Mouse (Mus musculus): Measurements from ENCODE around the gene Mmab.
A peak's percentile ranks its signal among the peaks of the same experiment; 100 is the strongest.

Gene Mmab

DNA sequence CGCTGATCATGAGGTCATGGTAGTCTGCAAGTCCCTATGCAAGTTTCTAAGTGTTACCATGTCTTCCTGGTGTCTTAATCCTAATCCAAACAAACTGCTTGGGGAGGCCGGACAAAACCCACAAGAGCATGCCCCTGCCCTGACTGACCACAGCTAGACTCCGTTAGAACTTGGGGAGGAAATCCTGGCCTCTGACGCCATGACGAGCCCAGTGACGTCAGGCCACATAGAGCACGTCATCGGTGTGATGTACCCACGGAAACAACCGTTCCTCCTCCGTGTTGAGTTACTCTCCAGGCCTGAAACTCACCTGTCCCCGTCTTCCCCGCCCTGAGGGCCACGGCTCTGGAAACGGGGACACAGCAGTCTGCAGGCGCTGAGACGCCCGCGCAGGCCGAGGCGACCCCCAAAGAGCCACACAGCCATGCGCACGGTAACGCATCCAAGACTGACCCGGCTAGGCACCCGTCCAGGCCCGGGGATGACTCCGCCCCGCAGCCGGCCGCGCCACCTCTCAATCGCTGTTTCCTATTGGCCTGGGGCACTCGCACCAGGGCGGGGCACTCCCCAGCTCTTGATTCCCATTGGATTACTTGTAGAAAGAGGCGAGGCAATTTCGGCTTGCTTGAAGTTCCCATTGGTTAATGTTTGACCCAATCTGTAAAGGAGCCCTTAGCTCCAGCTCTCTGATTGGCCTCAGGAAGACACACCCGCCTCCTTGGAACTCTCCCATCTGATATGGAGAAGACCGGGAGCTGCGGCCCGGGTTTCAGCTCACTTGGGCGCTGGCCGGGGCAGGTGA lies at the start of gene Mmab, which contains the start of gene Mvk:
Gene Mmab, minus strand, starts transcription at position 495 of the 802 bp plus-strand sequence.
Gene Mvk, plus strand, starts transcription at position 704 of the 802 bp plus-strand sequence.
- DNase-seq (ENCODE audit: low read depth, low spot score) = peak; percentile 98

DNA sequence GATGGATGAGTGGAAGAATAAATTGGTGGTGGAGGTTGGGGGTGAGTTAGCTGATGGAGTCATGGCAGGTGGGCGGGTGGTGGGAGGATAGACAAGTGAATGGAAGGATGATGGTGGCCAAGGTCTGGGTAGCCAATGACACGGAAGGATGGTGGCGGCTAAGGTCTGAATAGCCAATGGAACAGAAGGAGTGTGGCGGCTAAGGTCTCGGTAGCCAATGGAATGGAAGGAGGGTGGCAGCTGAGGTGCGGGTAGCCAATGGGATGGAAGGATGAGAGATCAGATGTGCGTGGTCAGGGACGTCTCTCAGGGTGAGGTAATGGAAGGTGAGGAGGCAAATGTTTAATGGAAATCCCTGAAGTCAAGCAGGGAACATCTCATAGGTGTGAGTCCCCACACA lies 46.4 kb upstream of the Mmab start:
- no peak for DNase-seq (ENCODE audit: low read depth, low spot score)

DNA sequence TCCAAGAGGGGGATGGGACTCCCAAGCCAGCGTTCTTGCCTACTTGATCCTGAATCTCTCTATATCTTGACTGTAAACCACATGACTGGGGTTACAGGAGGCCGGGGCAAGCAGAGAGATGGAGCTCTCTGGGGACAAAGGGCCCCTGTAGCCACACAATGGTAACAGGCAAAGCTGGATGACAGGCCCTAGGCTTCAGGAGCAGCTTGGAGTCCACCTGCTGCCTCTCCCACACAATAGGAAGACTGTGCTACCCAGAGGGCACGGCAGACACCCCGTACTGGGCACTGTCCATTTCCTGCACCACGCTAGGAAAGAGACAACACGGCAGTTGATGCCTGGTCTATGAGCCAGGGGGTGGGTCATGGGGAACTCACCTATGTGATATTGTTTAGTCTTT lies 45.7 kb upstream of the Mmab start:
- DNase-seq (ENCODE audit: low read depth, low spot score) = no peak

DNA sequence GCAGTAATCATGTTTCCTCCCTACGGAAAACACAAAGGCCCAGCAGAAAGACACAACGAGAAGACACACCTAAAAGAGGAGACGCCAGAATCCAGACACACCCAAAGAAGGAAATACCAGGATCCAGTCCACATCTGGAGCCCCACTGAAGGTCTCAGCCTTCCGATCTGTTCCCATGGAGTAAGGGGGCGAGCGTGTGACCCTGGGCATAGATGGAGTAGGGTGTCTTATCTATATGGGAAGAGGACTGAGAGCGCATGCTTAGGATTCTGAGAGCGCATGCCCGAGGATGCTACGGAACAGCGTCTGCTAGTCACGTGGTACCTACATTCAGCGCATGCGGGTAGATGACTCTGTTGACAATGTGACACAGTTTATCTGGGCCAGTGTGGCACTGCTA lies 41.8 kb upstream of the Mmab start:
- no peak for DNase-seq (ENCODE audit: low read depth, low spot score)

DNA sequence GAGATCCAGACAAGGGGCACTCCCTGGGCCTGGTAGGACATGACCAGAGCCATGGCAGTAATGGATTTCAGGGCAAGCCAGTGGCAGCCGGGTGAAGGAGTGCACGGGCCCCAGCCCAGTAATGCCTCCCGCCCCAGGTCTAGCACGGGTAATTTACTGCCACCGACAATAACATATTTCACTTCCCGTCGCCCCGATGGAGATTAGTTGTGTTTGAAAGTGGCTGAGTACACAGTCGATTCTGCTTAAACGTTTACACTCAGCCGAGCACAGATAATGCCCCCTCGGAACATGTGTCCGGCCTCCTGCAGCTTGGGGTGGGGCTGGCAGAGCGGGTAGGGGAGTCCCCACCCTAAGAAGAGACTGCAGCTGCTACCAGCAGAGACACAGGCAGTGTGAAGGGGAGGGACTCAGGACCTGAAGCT lies 38.7 kb upstream of the Mmab start:
- DNase-seq (ENCODE audit: low read depth, low spot score) = peak; percentile 66

DNA sequence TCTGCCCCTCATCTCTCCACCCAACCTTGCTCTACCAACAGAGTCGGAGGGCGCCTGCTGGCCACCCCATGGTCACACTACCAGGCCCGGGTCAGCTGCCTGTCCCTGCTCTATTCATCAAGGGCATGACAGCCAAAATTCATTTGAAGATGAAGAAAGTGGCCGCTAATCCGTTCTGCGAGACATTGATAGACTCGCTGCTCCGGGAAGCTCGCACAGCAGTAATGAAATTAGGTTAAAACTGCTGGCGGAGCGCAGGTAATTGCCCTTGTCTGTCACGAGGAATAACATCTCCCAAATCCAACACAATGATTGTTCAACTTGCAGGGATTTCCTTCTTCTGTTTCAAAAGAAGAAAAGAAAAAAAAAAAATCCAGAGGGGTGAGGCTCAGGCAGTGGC lies 34.4 kb upstream of the Mmab start:
- DNase-seq (ENCODE audit: low read depth, low spot score) = no peak

DNA sequence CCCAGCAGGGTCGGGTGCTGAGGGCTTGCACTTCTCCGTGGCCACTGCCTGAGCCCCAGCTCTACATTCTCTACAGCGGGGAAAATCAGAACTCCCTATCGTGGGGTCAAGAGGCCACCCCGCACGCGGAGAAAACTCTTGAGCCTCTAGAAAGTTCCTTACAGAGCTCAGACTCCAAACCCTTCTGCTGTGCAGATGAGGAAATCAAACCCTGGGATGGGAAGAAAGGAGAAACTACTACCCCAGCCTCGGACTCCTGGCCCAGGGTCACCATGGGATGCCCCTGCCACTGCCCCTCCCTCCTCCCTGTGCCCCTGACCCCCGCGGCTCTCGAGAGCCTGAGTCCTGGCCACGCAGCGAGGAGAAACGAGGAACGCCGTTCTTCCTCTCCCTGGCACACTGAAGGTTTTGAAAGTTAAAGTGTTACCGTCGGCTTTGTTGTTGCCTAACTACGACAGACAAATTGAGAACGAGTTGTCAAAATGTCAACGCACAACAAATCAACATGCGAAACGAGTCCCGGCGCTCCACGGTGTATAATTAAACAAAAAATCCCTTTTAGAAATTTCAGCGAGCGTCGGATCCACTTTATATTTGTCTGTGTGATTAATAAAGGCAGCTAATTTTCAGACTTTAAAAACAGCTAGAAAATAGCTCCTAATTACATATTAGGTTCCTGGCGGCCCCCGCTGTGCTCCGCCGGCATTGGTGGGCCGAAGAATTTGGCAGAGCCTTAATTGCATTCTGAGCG lies 31.1 kb upstream of the Mmab start:
- no peak for DNase-seq (ENCODE audit: low read depth, low spot score)

DNA sequence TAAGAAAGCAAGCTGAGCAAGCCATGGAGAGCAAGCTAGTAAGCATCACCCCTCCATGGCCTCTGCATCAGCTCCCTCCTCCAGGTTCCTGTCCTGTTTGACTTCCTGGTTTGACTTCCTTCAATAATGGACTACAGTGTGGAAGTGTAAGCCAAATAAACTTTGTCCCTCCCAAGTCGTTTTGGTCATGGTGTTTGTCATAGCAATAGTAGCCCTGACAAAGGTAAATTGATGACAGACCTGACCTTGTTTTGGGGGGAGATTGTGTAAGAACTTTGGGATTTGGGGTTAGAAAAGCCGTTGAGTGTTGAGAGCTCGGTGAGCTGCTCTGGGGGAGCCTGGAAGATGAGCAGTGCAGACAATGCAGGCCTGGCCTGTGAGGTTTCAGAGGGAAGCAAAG lies 26.5 kb upstream of the Mmab start:
- DNase-seq (ENCODE audit: low read depth, low spot score) = no peak

DNA sequence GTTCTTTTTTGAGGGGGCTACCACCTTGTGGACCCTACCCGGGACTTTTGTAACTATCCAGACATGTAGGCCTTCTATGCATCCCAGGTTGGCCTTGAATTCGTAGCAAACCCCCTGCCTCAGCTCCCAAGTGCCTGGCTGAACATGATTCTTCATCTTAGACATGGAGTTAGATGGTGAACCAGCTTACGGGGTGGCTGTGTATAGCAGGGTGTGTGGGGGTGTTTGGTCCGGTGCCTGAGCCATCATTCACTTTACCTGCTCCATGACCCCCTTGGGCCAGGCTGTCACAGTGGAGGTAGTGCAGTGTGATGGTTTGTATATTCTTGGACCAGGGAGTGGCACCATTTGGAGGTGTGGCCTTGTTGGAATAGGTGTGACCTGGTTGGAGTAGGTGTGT lies 24.1 kb upstream of the Mmab start:
- no peak for DNase-seq (ENCODE audit: low read depth, low spot score)

DNA sequence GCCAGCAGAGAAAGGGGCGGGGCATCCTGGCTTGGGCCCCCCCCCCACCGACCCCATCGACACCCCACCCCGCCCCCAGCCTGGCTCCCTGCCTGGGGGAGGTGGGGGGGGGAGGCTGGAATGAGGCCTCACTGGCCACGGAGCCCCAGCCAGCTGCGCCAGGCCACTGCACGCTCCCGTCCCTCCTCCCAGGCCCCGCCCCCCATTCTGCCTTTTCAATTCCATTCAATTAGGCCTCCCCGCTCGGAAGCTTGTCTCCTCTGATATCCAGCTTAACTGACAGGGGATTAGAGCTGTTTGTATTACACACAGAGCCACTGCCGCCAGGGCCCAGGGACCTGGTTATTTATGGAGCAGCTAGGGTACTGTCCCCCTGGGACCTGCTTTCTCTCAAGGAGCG lies 23.6 kb upstream of the Mmab start:
- DNase-seq (ENCODE audit: low read depth, low spot score) = peak; percentile 91

DNA sequence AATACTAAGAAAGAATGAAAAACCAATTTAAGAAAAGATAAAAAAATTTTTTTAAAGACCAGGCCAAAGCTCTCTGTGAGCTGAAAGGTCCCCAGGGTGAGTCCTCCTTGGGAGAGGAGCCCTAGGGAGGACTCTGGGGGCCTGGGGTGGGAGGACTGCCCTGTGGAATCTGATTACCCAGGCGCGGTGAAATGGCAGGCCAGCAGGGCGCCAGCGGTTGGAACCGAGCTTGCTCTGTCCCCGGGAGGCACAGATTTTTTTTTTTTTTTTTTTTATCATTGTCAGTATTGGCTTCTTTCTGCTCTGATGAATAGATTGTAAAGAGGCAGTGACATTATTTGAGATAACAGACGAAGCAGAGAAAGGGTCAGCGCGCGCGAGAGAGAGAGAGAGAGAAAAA lies 23.2 kb upstream of the Mmab start:
- peak; percentile 53 for DNase-seq (ENCODE audit: low read depth, low spot score)

DNA sequence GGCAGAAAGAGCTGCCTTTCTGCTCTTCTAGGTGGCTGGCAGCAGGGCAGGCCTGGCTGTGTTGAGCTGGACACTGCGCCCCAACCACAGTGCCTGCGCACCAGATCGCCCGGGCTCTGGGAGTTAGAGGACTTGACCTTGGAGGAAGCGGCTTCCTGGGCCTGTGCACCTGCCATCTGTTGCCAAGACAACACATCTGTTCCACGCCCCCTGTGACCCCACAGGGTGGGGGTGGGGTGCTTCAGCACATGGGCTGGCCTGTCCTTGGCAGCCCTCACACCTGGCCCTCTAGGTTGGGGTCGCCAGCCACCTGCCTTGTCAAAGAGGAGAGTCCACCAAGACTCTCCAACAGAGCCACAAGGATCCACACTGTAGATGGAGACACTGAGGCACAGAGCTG lies 21.8 kb upstream of the Mmab start:
- DNase-seq (ENCODE audit: low read depth, low spot score) = peak; percentile 61

DNA sequence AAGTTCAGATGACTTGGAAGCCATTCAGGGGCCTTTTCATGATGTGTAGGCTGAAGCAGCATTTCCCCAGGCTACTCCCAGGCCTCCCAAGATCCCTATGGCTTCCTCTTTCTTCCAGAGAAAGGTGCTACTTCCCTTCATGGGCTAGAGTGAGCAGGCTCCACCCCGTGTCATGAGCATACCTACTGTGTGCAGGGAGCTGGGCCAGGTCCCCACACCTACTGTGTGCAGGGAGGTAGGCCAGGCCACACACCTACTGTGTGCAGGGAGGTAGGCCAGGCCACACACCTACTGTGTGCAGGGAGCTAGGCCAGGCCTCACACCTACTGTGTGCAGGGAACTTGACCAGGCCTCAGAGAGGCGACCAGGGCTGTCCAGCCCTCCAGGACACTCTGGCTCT lies 20.7 kb upstream of the Mmab start:
- no peak for DNase-seq (ENCODE audit: low read depth, low spot score)

DNA sequence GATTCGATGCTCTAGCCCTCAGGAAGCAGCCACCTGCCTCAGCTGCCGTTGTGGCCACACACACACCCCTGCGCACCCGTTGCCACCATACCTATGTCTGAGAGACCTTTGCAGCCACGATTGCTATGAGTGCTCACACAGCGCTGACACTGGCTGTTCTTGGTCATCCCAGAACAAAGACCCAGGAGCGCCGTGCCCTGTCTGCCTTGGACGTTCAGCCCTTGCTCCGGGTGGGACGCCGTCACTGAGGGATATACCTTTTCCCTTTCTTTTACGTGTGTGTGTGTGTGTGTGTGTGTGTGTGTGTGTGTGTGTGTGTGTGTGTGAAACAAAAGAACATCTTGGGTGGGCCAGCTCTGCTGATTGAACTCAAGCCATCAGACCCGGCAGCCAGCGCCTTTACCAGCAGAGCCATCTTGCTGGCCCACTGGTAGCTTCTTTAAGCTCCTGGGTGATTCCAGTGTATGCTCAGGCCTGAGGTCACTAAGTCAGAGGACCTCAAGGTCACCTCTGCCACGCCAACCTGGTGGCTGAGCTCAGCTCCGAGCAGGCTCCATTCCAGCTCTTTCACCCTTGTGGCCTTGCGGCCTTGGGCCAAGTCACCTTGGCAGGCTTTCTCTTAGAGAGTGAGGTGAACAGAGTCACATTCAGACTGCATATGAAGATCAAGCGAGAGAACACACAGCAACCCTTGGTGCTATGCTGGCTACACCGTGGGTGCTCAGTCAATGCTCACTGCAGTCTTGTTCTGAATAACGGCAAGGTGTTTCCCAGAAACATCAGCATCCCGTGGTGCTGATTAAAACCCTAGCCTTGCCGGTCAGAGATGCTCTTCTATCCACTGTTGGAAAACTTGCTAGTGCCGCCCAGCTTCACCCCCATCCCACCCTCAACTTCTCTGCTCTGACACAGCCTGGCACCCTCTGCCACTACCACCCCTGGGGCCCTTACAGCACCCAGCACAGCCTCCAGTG lies 18.5 kb upstream of the Mmab start:
- no peak for DNase-seq (ENCODE audit: low read depth, low spot score)

DNA sequence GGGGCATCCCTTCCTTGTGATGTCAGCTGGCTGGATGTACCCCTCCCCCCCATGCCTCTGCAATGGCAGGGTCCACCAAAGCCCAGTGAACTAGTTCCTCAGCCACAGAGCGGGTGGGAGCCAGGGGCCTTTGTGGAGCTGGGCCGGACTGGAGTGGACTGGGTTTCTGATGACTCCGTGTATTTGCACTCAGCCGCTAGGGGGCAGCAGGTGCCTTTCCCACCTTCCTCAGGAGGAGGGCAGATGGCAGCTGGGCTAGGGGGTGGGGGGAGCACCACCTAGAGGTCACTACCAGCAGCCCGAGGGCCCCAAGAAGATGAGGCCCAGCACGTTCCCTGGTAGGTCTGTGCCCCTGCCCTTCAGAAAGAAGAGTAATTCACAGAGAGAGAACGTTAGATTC lies 17.4 kb upstream of the Mmab start:
- peak; percentile 85 for DNase-seq (ENCODE audit: low read depth, low spot score)

DNA sequence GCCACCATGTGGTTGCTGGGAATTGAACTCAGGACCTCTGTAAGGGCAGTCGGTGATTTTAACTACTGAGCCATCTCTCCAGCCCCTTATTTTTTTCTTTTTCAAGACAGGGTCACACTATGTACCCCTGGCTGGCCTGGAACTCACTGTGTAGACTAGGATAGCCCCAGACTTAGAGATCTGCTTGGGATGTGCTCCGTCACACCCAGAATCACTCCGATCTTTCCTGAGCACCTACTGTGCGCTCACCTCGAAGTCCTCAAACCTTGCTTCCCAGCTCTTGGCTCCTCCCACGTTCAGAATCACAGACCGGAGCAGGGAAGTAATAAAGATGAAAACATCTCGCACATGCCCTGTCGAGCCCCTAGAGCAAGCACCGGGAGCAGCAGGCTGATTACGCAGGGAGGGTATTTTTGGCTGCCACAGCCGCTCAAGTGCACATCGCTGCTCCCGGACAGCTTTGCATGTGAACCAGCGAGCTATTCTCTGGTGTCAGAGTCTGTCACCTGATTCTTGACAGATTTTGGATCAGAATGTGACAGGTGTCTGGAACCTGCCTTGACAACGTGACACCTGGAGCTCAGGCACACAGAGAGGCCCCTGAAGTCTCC lies 13.2 kb upstream of the Mmab start:
- no peak for DNase-seq (ENCODE audit: low read depth, low spot score)

DNA sequence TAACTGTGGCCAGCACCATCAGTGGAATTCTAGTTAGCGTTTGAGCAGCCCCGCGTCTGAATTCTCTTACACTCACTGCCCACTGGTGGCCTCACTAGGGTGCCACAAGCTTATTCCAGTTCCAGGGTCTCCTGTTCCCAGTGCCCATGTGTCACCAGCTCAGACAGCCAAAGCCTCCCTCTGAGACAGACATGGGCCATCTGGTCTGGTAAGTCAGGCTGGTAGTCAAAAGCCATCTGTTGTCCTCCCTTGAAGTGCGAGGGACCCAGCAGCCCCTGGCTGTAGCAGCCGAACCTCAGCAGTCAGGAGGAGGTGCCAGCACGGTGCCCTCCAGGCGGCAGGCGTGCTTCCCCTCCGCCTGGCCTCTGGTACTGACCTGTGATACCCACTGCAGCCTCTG lies 12.4 kb upstream of the Mmab start:
- DNase-seq (ENCODE audit: low read depth, low spot score) = no peak

DNA sequence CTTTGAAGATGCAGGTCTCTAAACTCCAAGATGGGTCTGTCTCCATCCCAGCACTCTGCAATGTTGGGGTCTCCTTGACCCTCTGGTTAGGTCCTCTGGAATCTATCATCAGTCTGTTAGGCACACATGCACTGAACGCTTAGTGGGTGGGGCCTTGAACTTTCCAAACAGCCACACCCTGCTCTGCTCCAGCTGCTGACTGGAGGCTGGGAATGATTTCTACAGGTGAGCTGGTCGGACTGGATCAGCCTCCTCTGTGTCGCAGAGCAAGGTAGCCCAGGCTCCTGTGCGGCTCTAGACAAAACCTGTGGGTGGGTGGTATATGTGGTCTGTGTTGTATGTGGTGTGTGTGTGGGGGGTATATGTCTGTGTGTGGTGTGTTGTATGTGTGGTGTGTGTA lies 5.2 kb upstream of the Mmab start:
- DNase-seq (ENCODE audit: low read depth, low spot score) = no peak

DNA sequence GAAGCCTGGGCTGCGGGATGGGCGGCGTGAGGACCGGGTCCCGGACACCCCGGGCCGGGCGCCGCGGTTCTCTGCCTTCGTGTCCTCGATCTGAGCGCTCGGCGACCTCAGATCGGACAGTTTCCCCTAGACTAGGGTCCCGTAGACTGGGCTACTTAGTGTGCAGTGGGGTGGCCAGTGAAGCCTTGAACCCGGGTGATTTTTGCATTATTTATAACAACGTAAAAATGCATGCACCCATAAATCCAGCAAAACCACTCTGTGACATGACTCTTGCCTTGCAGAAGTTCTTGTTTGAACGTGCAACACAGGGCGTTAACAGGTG lies 470 bp upstream of the Mmab start:
- no peak for DNase-seq (ENCODE audit: low read depth, low spot score)

DNA sequence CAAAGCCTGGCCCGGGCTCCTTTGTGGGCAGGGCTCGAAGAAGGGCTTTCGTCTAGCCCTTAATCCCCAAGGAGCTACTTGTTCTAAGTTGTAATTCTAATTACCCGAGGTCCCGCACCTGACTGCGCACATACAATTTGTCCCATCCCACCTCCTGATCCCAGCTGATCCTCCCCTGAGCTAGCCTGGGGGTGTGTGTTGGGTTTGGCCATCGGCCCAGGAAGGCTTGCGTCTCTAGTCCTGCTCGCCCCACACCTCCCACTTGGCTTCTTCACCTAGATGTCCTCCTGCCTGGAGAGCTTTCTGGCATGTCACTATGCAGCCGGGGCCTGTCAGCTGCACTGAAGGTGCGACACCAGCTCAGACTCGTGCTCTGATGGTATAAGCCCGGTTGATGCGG lies 8.3 kb downstream of the Mmab start:
- no peak for DNase-seq (ENCODE audit: low read depth, low spot score)

DNA sequence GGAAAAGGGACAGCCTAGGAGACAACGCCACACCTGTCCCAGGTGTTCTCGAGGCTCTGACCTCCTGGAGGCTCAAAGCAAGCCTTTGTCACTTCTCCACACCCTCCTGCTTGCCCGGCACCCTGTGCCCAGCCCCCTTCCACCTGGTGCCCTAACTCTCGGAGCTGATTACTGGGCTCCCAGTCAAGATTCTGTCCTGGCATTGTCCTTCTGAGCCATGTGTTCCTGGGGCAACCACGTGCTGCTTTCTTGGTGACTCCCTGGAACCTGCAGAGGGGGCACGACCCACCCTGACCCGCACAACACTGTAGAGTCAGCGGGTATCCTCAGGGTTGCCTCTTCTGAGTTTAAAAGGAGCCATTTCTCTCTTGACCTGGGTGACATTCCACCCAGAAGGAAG lies 9.5 kb downstream of the Mmab start:
- no peak for DNase-seq (ENCODE audit: low read depth, low spot score)

DNA sequence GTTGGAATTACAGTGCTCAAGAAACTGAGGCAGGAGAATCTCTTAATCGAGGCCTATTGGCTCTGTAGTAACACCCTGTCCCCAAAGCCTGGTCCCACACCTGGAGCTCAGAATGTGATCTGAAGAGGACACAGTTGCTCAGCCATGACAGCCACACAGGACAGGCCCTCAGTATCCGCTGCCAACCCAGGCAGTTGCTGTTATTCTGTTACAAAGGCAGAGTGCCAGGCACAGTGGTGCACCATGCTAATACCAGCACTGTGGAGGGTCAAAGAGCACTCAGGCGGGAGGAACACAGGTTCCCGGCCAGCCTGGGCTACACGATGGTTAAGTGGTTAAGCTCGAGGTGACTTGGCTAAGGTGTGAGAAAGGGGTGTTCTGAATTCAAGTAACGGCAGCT lies 14.1 kb downstream of the Mmab start:
- DNase-seq (ENCODE audit: low read depth, low spot score) = no peak

All from mesoderm, embryonic 11.5 days (tissue).